Mouse (Mus musculus) small intestine, adult 2 months (tissue): ENCODE results near the gene Tmeff1.

ENCODE experiments used
- CTCF ChIP-seq: fragments of 200-500 bp; IDR thresholded peaks from 2 replicates; pipeline ENCODE4 v1.5.1; 2012; ENCODE audit warnings: low read depth, mild to moderate bottlenecking, control low read depth, inconsistent platforms, low read length, moderate library complexity, mixed read lengths; ENCODE audit not compliant: insufficient replicate concordance, insufficient read length; ENCODE audit errors: extremely low read depth
- POLR2A ChIP-seq: fragments of 200-500 bp; IDR thresholded peaks from 2 replicates; pipeline ENCODE4 v1.6.1; 2012; ENCODE audit warnings: low read depth, mild to moderate bottlenecking, control low read depth, inconsistent platforms, low read length, moderate library complexity

GRCm38 (mm10) chr4:48552486-48553064 is 32.4 kb upstream of the Tmeff1 start:
- TF ChIP-seq POLR2A (no peak), CTCF (no peak)
